Mouse (Mus musculus): Measurements from ENCODE around the gene Rsad2. TPM values are rescaled to one million over a fixed set of nuclear protein-coding genes. Genes with fewer than 3 reads are reported as not detected.

Gene Rsad2
- polyA plus RNA-seq (2017; shearing (Covaris generic)), result 1 to 10 TPM; 3.8 to 9.5 TPM

DNA sequence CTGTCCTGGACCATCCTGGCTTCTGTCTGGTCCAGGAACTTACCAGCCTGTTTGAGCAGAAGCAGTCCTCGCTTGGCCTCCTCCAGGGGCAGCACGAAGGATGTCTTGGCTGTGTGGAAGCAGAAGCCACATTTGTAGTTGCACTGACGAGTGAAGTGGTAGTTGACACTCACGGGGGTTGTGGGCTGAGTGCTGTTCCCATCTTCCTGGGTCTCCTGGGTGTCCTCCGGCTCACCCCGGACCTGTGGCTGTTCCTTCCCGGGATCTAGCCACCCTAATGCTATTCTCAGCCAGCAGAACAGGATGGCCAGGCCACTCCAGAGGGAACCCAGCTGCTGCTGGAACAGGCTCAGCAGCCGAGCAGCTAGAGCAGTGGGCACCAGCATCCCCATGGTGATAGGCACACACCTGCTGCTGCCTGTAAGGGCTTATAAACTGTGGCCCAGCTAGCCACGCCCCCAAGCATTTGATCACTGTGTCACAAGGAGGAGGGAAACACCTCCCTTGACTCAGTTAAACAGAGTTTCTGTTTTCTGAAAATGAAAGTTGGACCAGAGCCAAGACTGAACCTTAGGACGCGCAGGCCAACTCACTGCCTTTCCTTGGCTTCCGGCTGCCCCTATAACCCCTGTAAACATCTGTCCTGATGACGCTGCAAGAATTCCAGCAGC, at the start of gene Rsad2:
Rsad2 (minus strand) TSS at position 425 of the 671 bp plus-strand sequence.

GRCm38 (mm10) chr12:26469098-26470041, 13.1 kb upstream of the Rsad2 start, which contains the start of gene Cmpk2:
Gene Cmpk2 (plus strand): TSS chr12:26469204.

GRCm38 (mm10) chr12:26415104-26415771, 41.0 kb downstream of the Rsad2 start, which contains the start of gene Rnf144a:
Gene Rnf144a (minus strand): TSS chr12:26415254.

Other genes starting within 250 kb of the Rsad2 start
- 10 to 100 TPM; 15.9 to 24.1 TPM for gene Rnf144a, start 41.2 kb downstream of the Rsad2 start, polyA plus RNA-seq (2017; shearing (Covaris generic))
- gene Cmpk2, start 12.8 kb upstream of the Rsad2 start, polyA plus RNA-seq (2017; shearing (Covaris generic)), result 10 to 100 TPM; 12.0 to 26.8 TPM